In the genomic region with DNA sequence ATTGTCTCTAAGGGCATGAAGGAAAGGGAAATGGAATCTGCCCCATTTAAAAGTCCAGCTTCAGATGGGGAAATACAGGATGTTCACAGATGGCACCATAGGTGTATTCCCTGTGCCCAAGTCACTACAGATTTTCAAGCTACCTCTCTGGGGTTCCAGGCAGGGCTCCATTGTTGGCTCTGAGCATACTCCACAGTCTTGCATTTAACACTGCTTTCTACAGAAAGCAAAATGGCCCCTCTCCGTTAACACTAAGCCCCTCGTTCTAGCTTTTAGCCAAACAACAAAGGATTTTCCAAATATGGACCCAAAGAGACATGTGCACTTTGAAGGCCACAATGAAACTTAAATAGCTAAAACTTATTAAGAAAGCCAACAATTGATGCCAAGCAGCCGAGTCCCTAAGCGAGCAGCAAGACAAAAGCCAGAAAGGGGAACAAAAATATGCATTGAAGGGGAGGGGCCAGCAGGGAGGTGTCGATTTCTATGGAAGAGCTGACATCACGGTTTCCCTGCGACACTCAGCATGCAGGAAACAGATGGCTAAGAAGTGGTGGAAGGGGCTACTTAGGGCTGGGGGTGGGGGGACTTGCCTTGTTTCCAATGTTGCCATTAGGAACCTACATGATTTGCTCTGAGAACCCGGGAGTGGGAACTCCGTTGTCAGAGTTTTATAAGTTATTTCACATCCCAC, we compare ENCODE assay signal across 10 mouse cellular contexts. TPM values are rescaled to one million over a fixed set of nuclear protein-coding genes. Genes with fewer than 3 reads are reported as not detected.
A peak's percentile ranks its signal among the peaks of the same experiment; 100 is the strongest.
DNase-seq lines count a peak whose midpoint lies in the region; ATAC-seq and TF ChIP-seq lines count a peak whose summit lies in the region.
"Had no signal": no experiment of that assay in that cellular context is flagged by ENCODE, and none has a peak within 500 bp of the region (broad histone marks: within the 10 kb centered on the region; RNA-seq: fewer than 3 reads in every experiment).

No protein-coding gene starts in this region.

- no peaks in the 10 kb centered on the region for H3K27me3 ChIP-seq in heart, embryonic 14.5 days (ENCODE audit: control insufficient read depth, insufficient read depth, low read length)
- H3K27me3 ChIP-seq in forebrain, postnatal 0 days (ENCODE audit: insufficient read depth, low read length): no peaks in the 10 kb centered on the region

- H3K4me3 ChIP-seq in heart, embryonic 14.5 days (ENCODE audit: control insufficient read depth in 1 of 2, insufficient read depth in 1 of 2, low read depth in 1 of 2, low read length in 2 of 2): no peak overlapping the region
- H3K4me3 ChIP-seq in forebrain, postnatal 0 days (ENCODE audit: low read depth, low read length): no peak overlapping the region

- no peak for TF ChIP-seq POLR2A in brain, embryonic 14.5 days (IDR thresholded peaks at IDR 0.05; ENCODE audit: borderline replicate concordance, extremely low read depth, insufficient read depth, insufficient read length, poor library complexity, severe bottlenecking)

- no peak for DNase-seq in heart, postnatal 10 days
- peak; percentile 81 for DNase-seq in brain, embryonic 14.5 days (ENCODE audit: low read depth)
- DNase-seq in forebrain, postnatal 0 days: peak; percentile 31
- DNase-seq in left cerebral cortex, postnatal 25 days (ENCODE audit: low spot score in 2 of 2): no peak
- DNase-seq in cerebellum, postnatal 36 days: no peak
- DNase-seq in spleen, postnatal 10 days (ENCODE audit: low spot score in 2 of 2): no peak
- DNase-seq: adrenal gland, postnatal 25 days had no signal

- TF ChIP-seq CTCF in brain, embryonic 14.5 days (IDR thresholded peaks at IDR 0.05; ENCODE audit: borderline replicate concordance, extremely low read depth, insufficient read depth, insufficient read length): no peak
- no peak for TF ChIP-seq CTCF in forebrain, postnatal 0 days (IDR thresholded peaks at IDR 0.05; ENCODE audit: low read depth)

- H3K27ac ChIP-seq in heart, embryonic 14.5 days (replicated peaks in 1 of 2; ENCODE audit: control insufficient read depth in 1 of 2, insufficient read depth in 1 of 2, low read depth in 2 of 2, low read length in 2 of 2): peak overlapping the region; percentile 80 to 81
- no peak overlapping the region for H3K27ac ChIP-seq in forebrain, postnatal 0 days (ENCODE audit: low read depth, low read length)

- no peaks in the 10 kb centered on the region for H3K9me3 ChIP-seq in heart, embryonic 14.5 days (ENCODE audit: control insufficient read depth, low read length)
- no peaks in the 10 kb centered on the region for H3K9me3 ChIP-seq in forebrain, postnatal 0 days (ENCODE audit: low read length)

- H3K4me1 ChIP-seq in heart, embryonic 14.5 days (ENCODE audit: control insufficient read depth in 2 of 2, insufficient read depth in 2 of 2, low read length in 2 of 2): peaks cover 40 to 79% of the 10 kb centered on the region in 2 experiments
- H3K4me1 ChIP-seq in forebrain, postnatal 0 days (ENCODE audit: insufficient read depth): peaks cover 3% of the 10 kb centered on the region; the same call in 1 of the 2 replicates

- intact Hi-C loops in heart, postnatal 10 days (cut with DNase I): loop anchor here (2.0 to 10.0 kb wide), 2 partner anchors 19 to 67 kb away; no protein-coding TSS in a partner anchor
- intact Hi-C loops in left cerebral cortex, postnatal 25 days (cut with DNase I): no loop called here

- H3K36me3 ChIP-seq in heart, embryonic 14.5 days (ENCODE audit: control insufficient read depth, insufficient read depth, low read length): peaks cover 32% of the 10 kb centered on the region
- H3K36me3 ChIP-seq in forebrain, postnatal 0 days (ENCODE audit: insufficient read depth): no peaks in the 10 kb centered on the region

- H3K9ac ChIP-seq in heart, embryonic 14.5 days (ENCODE audit: low read length): peak overlapping the region; percentile 50; the same call in 1 of the 2 replicates
- 0 out of 2 replicates have a peak overlapping the region, but pooled peaks have one; percentile 18 for H3K9ac ChIP-seq in forebrain, postnatal 0 days

- ATAC-seq in heart, embryonic 14.5 days (ENCODE audit: insufficient number of reproducible peaks, insufficient read depth, low FRiP score, low read depth): no peak
- ATAC-seq in forebrain, postnatal 0 days: peak; percentile 59; the same call in 1 of the 2 replicates
- peak; percentile 95 for ATAC-seq in megakaryocyte, adult 5-6 weeks (ENCODE audit: poor library complexity, severe bottlenecking)
- ATAC-seq: CD4-positive, CD25-positive, alpha-beta regulatory T cell, adult 4 months had no signal

- 15% methylated on average over 9 of the region's 9 CpGs for WGBS in heart, embryonic 14.5 days
- 6% methylated on average over 9 of the region's 9 CpGs for WGBS in forebrain, postnatal 0 days

- peak overlapping the region; percentile 51 for H3K4me2 ChIP-seq in heart, embryonic 14.5 days (ENCODE audit: low read length)
- no peak overlapping the region for H3K4me2 ChIP-seq in forebrain, postnatal 0 days (ENCODE audit: low read depth)

RNA-seq across cellular contexts. Expression of a gene that starts 11.4 kb away (rescaled TPM):
- 46.6 and 51.3 TPM in 2 replicates for polyA plus RNA-seq in heart, embryonic 14.5 days (2014; fragmentation: Nextera tagmentation; extraction: Ambion mirVana)
- total RNA-seq in heart, postnatal 10 days (2021): 10 to 100 TPM; 58.3 to 65.7 TPM
- polyA plus RNA-seq in brain, embryonic 14.5 days (2012; rRNA removed): 3.2 and 7.0 TPM in 2 replicates
- 7.7 and 9.6 TPM in 2 replicates for total RNA-seq in forebrain, postnatal 0 days (2014; rRNA removed)
- polyA plus RNA-seq in forebrain, postnatal 0 days (2015; fragmentation: Nextera tagmentation; extraction: Ambion mirVana): 1.8 and 2.4 TPM in 2 replicates
- 20.4 and 21.4 TPM in 2 replicates for total RNA-seq in megakaryocyte, adult 5-6 weeks (2015)
- total RNA-seq in megakaryocyte, adult 5-6 weeks (2017): 10.0 and 14.6 TPM in 2 replicates
- total RNA-seq in left cerebral cortex, postnatal 25 days (2021): 10 to 100 TPM; 18.5 to 19.9 TPM

RNA-seq across cellular contexts. Expression of a gene that starts 40.4 kb away (rescaled TPM):
- 26.2 and 27.4 TPM in 2 replicates for polyA plus RNA-seq in heart, embryonic 14.5 days (2014; fragmentation: Nextera tagmentation; extraction: Ambion mirVana)
- 10 to 100 TPM; 10.1 to 13.0 TPM for total RNA-seq in heart, postnatal 10 days (2021)
- polyA plus RNA-seq in brain, embryonic 14.5 days (2012; rRNA removed): 14.1 and 18.8 TPM in 2 replicates
- total RNA-seq in forebrain, postnatal 0 days (2014; rRNA removed): 25.0 and 32.9 TPM in 2 replicates
- 26.6 and 27.3 TPM in 2 replicates for polyA plus RNA-seq in forebrain, postnatal 0 days (2015; fragmentation: Nextera tagmentation; extraction: Ambion mirVana)
- total RNA-seq in megakaryocyte, adult 5-6 weeks (2015): 12.2 and 20.8 TPM in 2 replicates
- 21.4 and 26.2 TPM in 2 replicates for total RNA-seq in megakaryocyte, adult 5-6 weeks (2017)
- 10 to 100 TPM; 21.7 to 22.8 TPM for total RNA-seq in left cerebral cortex, postnatal 25 days (2021)

Comparison
In these comparisons a context has a peak if more than half of its experiments do, and no peak if none do; other contexts are left out.
1. DNase-seq: peak in brain, embryonic 14.5 days (single experiment) and forebrain, postnatal 0 days (single experiment); none in heart, postnatal 10 days (0 of 2), left cerebral cortex, postnatal 25 days (0 of 2), cerebellum, postnatal 36 days (0 of 2) and spleen, postnatal 10 days (0 of 2).